Mouse (Mus musculus) midbrain, embryonic 15.5 days (tissue): ENCODE measurements around the gene Lrr1. TPM values are rescaled to one million over a fixed set of nuclear protein-coding genes. Genes with fewer than 3 reads are reported as not detected.
A peak's percentile ranks its signal among the peaks of the same experiment; 100 is the strongest.

ENCODE experiments used
- ATAC-seq: fragments of 200-750 bp; cut with Nextera tagmentation; replicated peaks from 2 replicates; pipeline ENCODE4 v1.8.0; 2017; ENCODE audit warnings: moderate TSS enrichment
- H3K27ac ChIP-seq: fragments of 300-500 bp; sonication (generic); 2 replicates; pipeline ENCODE4 v1.5.1; 2015; ENCODE audit warnings: mild to moderate bottlenecking, inconsistent platforms
- H3K27me3 ChIP-seq: fragments of 300-500 bp; sonication (generic); replicated peaks from 2 replicates; pipeline ENCODE4 v1.6.1; 2015; ENCODE audit warnings: inconsistent platforms
- H3K36me3 ChIP-seq: fragments of 300-500 bp; sonication (generic); replicated peaks from 2 replicates; pipeline ENCODE4 v1.6.1; 2015; ENCODE audit warnings: inconsistent platforms
- H3K4me1 ChIP-seq: fragments of 300-500 bp; sonication (generic); 2 replicates; pipeline ENCODE4 v1.6.1; 2015; ENCODE audit warnings: inconsistent platforms
- H3K4me2 ChIP-seq: fragments of 300-500 bp; sonication (generic); 2 replicates; pipeline ENCODE4 v1.6.1; 2015; ENCODE audit warnings: inconsistent platforms, mild to moderate bottlenecking, moderate library complexity
- H3K4me3 ChIP-seq: fragments of 300-500 bp; sonication (generic); 2 replicates; pipeline ENCODE4 v1.5.1; 2015; ENCODE audit warnings: mild to moderate bottlenecking, inconsistent platforms
- H3K9ac ChIP-seq: fragments of 300-500 bp; sonication (generic); 2 replicates; pipeline ENCODE4 v1.6.1; 2015; ENCODE audit warnings: mild to moderate bottlenecking, inconsistent platforms
- H3K9me3 ChIP-seq: fragments of 300-500 bp; sonication (generic); 2 replicates; pipeline ENCODE4 v1.6.1; 2016; ENCODE audit warnings: inconsistent platforms
- WGBS: fragments of 180-500 bp; shearing (Covaris S2); methylation state at CpG from one replicate; pipeline ENCODE4 v1.1.7; 2015; ENCODE audit warnings: mixed read lengths; 5-methylcytosine and 5-hydroxymethylcytosine counted together
- microRNA-seq: library from miRNA; unstranded; fragments of <30 nt; microRNA quantifications from one replicate; pipeline ENCODE4, GENCODE M21; 2016
- polyA plus RNA-seq: library from polyadenylated mRNA; unstranded; fragments of >200 nt; fragmentation: Nextera tagmentation; extraction: Ambion mirVana; gene quantifications from 2 replicates; pipeline ENCODE4 v1.2.1, GENCODE M21; 2015

The Lrr1 gene
- polyA plus RNA-seq, 1 experiment from 2014 or later, result 3.3 TPM

DNA sequence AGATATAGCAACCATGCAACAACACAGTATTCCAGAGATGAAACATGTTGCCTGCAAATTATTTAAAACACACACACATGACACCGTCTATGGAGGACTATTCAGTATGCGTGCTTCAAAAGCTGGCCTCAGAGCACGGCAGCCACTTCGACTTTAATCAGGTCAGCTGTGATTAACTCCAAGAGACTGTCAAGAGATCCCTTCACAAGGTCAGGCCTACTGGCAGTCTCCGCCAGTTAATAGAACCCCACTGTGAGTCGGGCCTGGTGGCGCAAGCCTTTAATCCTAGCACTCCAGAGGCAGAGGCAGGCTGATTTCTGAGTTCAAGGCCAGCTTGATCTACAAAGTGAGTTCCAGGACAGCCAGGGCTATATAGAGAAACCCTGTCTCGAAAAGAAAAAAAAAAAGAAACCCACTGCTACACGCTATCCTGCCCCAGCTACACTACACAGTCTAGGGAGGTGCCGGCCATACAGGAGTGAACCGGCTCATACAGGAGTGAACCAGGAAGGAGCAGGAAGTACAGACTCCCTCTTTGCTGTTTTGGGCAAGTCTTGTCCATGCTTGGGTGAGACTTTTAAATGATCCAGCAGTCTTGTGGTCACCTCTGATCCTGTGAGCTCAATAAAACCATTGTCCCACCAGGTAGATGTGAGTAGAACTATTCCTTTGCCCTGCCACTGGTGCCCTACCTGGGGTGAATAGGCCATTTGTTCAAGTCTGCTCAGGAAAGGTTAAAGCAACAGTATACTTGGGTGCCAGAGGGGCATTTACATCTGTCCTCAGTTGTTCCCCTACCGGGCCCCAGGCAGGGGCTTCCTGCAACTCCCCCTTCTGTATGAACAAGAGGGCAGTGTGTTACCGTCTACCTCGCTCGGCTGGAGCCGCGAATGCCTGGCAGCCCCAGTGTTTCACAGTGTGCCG lies 41.7 kb downstream of the Lrr1 start:
- Histone ChIP-seq H3K27me3 (no peaks in the 10 kb centered on the region), H3K27ac (no peak overlapping the region), H3K36me3 (no peaks in the 10 kb centered on the region), H3K4me3 (no peak overlapping the region), H3K9me3 (no peaks in the 10 kb centered on the region), H3K4me2 (no peak overlapping the region), H3K9ac (no peak overlapping the region), H3K4me1 (no peaks in the 10 kb centered on the region)
- no peak for ATAC-seq
- 90% methylated on average over 18 of the region's 18 CpGs for WGBS

DNA sequence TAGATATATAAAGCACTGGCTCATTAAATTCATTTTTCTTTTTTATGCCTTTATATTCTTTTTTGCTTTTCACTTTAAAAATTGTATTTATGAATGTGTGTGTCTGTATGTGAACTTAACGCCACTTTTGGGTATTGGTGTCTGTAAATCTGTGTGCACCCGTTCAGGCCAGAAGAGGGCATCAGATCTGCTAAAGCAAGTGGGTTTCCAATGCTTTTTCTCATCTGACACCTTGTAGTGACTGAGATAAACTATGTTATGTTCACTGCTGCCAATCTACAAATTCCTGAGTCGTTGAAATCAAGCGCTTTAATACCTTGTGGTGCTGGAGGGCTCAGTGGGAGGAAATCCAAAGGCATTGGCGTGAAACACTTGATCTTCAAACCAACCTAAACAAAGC lies 42.4 kb downstream of the Lrr1 start:
- no peaks in the 10 kb centered on the region for H3K27me3 ChIP-seq
- H3K4me3 ChIP-seq, result no peak overlapping the region
- no peak overlapping the region for H3K27ac ChIP-seq
- H3K4me1 ChIP-seq, result no peaks in the 10 kb centered on the region
- H3K36me3 ChIP-seq, result no peaks in the 10 kb centered on the region
- no peak for ATAC-seq
- 79% methylated on average over 5 of the region's 5 CpGs for WGBS
- no peaks in the 10 kb centered on the region for H3K9me3 ChIP-seq
- no peak overlapping the region for H3K4me2 ChIP-seq
- H3K9ac ChIP-seq, result no peak overlapping the region

DNA sequence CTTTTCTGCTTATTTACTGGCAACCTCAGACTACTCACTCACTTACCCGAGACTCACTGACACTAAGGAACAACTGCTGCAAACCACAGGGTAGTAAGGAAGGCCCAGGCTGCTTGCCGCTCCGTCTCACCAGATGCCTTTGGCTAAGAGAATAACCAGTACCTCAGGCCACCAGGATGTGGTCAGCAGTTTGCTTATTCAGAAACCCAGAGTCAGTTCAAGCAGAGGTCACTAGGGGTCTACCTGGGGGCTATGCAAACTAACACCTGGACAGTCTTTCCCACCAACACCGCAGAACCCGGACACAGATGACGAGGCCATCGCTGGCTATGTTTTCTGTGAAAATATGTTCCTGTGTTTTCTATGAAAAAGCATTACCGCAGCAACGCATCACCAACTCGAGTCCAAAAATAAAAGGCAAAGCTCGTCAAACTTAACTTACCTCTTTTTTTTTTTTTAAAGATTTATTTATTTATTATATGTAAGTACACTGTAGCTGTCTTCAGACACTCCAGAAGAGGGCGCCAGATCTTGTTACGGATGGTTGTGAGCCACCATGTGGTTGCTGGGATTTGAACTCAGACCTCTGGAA lies 44.7 kb downstream of the Lrr1 start:
- Histone ChIP-seq H3K4me1 (no peaks in the 10 kb centered on the region), H3K36me3 (no peaks in the 10 kb centered on the region), H3K27me3 (no peaks in the 10 kb centered on the region), H3K4me2 (no peak overlapping the region), H3K4me3 (no peak overlapping the region), H3K9me3 (no peaks in the 10 kb centered on the region), H3K9ac (no peak overlapping the region), H3K27ac (no peak overlapping the region)
- no peak for ATAC-seq
- WGBS, result 94% methylated on average over 13 of the region's 13 CpGs

- Histone ChIP-seq H3K9me3 (no peaks in the 10 kb centered on the region), H3K9ac (no peak overlapping the region), H3K27ac (no peak overlapping the region), H3K4me2 (no peak overlapping the region), H3K4me1 (no peaks in the 10 kb centered on the region), H3K36me3 (no peaks in the 10 kb centered on the region), H3K4me3 (no peak overlapping the region), H3K27me3 (no peaks in the 10 kb centered on the region)
- no peak for ATAC-seq
- 91% methylated on average over 7 of the region's 7 CpGs for WGBS
Measured at GRCm38 (mm10) chr12:69214393-69214792, 45.8 kb downstream of the Lrr1 start.

GRCm38 (mm10) chr12:69215000-69215785 lies 46.6 kb downstream of the Lrr1 start:
- H3K27me3 ChIP-seq, result no peaks in the 10 kb centered on the region
- no peak overlapping the region for H3K9ac ChIP-seq
- H3K4me2 ChIP-seq, result no peak overlapping the region
- no peak overlapping the region for H3K27ac ChIP-seq
- ATAC-seq, result no peak
- no peaks in the 10 kb centered on the region for H3K4me1 ChIP-seq
- no peaks in the 10 kb centered on the region for H3K36me3 ChIP-seq
- WGBS, result 85% methylated on average over 3 of the region's 3 CpGs
- no peaks in the 10 kb centered on the region for H3K9me3 ChIP-seq
- no peak overlapping the region for H3K4me3 ChIP-seq

DNA sequence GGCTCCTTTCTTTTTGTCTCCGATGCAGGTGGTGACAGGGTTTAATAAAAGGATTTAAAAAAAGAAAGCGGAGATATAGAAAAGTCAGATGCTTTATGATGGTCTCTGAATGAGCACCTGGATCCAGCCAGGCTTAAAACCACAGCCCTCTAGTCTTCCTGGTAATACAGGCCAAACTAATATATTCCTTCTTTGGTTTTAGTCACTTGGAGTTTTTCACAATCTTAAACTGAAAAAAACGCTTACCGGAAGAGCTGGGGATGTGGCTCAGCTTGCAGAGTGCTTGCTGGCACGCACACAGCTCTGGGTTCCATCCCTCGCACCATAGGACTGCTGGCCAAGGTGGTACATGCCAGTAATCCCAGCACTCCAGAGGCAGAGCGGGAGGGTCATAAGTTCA lies 48.0 kb downstream of the Lrr1 start:
- no peak overlapping the region for H3K9ac ChIP-seq
- H3K36me3 ChIP-seq, result no peaks in the 10 kb centered on the region
- no peak for ATAC-seq
- no peaks in the 10 kb centered on the region for H3K27me3 ChIP-seq
- no peak overlapping the region for H3K27ac ChIP-seq
- 97% methylated on average over 7 of the region's 7 CpGs for WGBS
- no peaks in the 10 kb centered on the region for H3K9me3 ChIP-seq
- no peaks in the 10 kb centered on the region for H3K4me1 ChIP-seq
- no peak overlapping the region for H3K4me2 ChIP-seq
- no peak overlapping the region for H3K4me3 ChIP-seq

- Histone ChIP-seq H3K9me3 (no peaks in the 10 kb centered on the region), H3K27me3 (no peaks in the 10 kb centered on the region), H3K36me3 (no peaks in the 10 kb centered on the region), H3K4me2 (no peak overlapping the region), H3K4me1 (no peaks in the 10 kb centered on the region), H3K4me3 (no peak overlapping the region), H3K9ac (no peak overlapping the region), H3K27ac (no peak overlapping the region)
- WGBS, result 89% methylated on average over 19 of the region's 19 CpGs
- no peak for ATAC-seq
Measured at GRCm38 (mm10) chr12:69220613-69221277, 52.1 kb downstream of the Lrr1 start.

DNA sequence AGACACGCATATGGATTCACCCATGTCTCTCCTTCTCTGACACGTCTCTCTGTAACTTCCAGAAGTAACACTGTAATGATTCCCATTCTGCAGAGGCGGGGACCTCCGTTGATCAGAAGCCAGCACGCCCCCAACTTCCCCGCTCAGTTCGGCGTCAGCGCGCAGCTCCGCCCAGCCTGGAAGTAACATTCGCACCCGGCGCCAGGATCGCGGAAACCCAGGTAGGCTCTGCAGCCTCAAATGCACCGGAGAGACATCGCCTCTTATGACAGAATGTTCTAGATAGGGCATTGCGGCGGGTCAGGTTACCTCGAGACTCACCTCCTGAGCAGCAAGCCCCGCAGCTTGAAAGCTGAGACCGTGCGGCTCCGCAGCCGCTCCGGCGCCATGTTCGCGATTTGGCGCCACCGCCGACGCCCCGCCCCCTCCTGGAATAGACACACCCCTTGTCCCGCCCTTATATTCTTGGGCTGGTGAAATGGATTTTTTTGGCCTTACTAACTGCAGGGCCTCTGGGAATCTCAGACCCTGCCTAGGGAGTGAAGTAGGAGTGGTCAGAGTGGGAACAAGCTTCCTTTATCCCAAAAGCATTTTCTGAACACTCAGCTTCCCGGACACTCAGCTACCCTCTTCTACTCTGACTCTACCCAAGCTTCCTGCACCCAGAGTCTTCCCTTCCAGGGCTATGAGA lies 59.3 kb downstream of the Lrr1 start, which contains the start of gene Pole2:
Gene Pole2 (minus strand): TSS at position 420 of the 691 bp plus-strand sequence.
- no peaks in the 10 kb centered on the region for H3K9me3 ChIP-seq
- peak within 1 kb of the TSS; percentile 55 for H3K9ac ChIP-seq
- H3K4me3 ChIP-seq, result peak within 1 kb of the TSS; percentile 82
- no peaks in the 10 kb centered on the region for H3K4me1 ChIP-seq
- ATAC-seq, result peak; percentile 95
- no peaks in the 10 kb centered on the region for H3K36me3 ChIP-seq
- peak within 1 kb of the TSS; percentile 56 for H3K4me2 ChIP-seq
- under 1% methylated on average over 37 of the region's 37 CpGs for WGBS
- no peaks in the 10 kb centered on the region for H3K27me3 ChIP-seq
- H3K27ac ChIP-seq, result peak within 1 kb of the TSS; percentile 75

Small RNAs within 50 kb of the gene (microRNA-seq; reads per million reads assigned to microRNA genes)
- gene Gm47287, result not detected
- 1.8 reads per million, percentile 2 among the genes with 10 or more reads in this experiment for gene Gm47295

Other genes with a start within 250 kb of the Lrr1 start
- 1,021 and 1,031 TPM in 2 replicates for gene Rps29, start 9.6 kb upstream of the Lrr1 start, polyA plus RNA-seq
- gene Rpl36al, start 15.3 kb downstream of the Lrr1 start, polyA plus RNA-seq, result 274 and 297 TPM in 2 replicates
- gene Mgat2, start 15.3 kb downstream of the Lrr1 start, polyA plus RNA-seq, result 38.5 and 39.4 TPM in 2 replicates
- 12.7 and 14.6 TPM in 2 replicates for gene Gm49383, start 28.3 kb downstream of the Lrr1 start, polyA plus RNA-seq
- gene Dnaaf2, start 29.6 kb downstream of the Lrr1 start, polyA plus RNA-seq, result 8.2 and 8.5 TPM in 2 replicates
- gene Gm49384, start 35.5 kb downstream of the Lrr1 start, polyA plus RNA-seq, result 9.0 and 12.4 TPM in 2 replicates
- 3.4 and 4.5 TPM in 2 replicates for gene Pole2, start 59.4 kb downstream of the Lrr1 start, polyA plus RNA-seq
- gene Klhdc1, start 72.4 kb downstream of the Lrr1 start, polyA plus RNA-seq, result 14.6 and 16.0 TPM in 2 replicates
- gene Klhdc2, start 127.9 kb downstream of the Lrr1 start, polyA plus RNA-seq, result 302 and 305 TPM in 2 replicates
- gene Nemf, start 188.4 kb downstream of the Lrr1 start, polyA plus RNA-seq, result 87.0 and 93.6 TPM in 2 replicates
- gene Arf6, start 203.3 kb downstream of the Lrr1 start, polyA plus RNA-seq, result 25.9 and 27.3 TPM in 2 replicates
- 0.63 and 1.0 TPM in 2 replicates for gene Gm9887, start 203.6 kb downstream of the Lrr1 start, polyA plus RNA-seq